Mouse (Mus musculus) forebrain, embryonic 12.5 days (tissue): Measurements from ENCODE around the gene Rdh5. TPM values are rescaled to one million over a fixed set of nuclear protein-coding genes. Genes with fewer than 3 reads are reported as not detected.

Experiments used
- ATAC-seq: fragments of 200-750 bp; cut with Nextera tagmentation; 2 replicates; pipeline ENCODE4 v1.8.0; 2017; ENCODE audit warnings: moderate TSS enrichment; ENCODE audit not compliant: low FRiP score
- H3K27ac ChIP-seq: fragments of 300-500 bp; sonication (generic); 2 replicates; pipeline ENCODE4 v1.5.1; 2016; ENCODE audit warnings: mild to moderate bottlenecking
- H3K27me3 ChIP-seq: fragments of 300-500 bp; sonication (generic); 2 replicates; pipeline ENCODE4 v1.6.1; 2016; ENCODE audit warnings: mild to moderate bottlenecking
- H3K36me3 ChIP-seq: fragments of 300-500 bp; sonication (generic); replicated peaks from 2 replicates; pipeline ENCODE4 v1.6.1; 2016; ENCODE audit warnings: mild to moderate bottlenecking
- H3K4me1 ChIP-seq: fragments of 300-500 bp; sonication (generic); 2 replicates; pipeline ENCODE4 v1.6.1; 2016
- H3K4me2 ChIP-seq: fragments of 300-500 bp; sonication (generic); 2 replicates; pipeline ENCODE4 v1.6.1; 2016; ENCODE audit warnings: mild to moderate bottlenecking, moderate library complexity
- H3K4me3 ChIP-seq: fragments of 300-500 bp; sonication (generic); replicated peaks from 2 replicates; pipeline ENCODE4 v1.5.1; 2016; ENCODE audit warnings: mild to moderate bottlenecking
- H3K9ac ChIP-seq: fragments of 300-500 bp; sonication (generic); 2 replicates; pipeline ENCODE4 v1.6.1; 2016; ENCODE audit warnings: mild to moderate bottlenecking
- H3K9me3 ChIP-seq: fragments of 300-500 bp; sonication (generic); 2 replicates; pipeline ENCODE4 v1.6.1; 2016
- WGBS: fragments of 180-500 bp; shearing (Covaris S2); methylation state at CpG from one replicate; pipeline ENCODE4 v1.1.7; 2016; 5-methylcytosine and 5-hydroxymethylcytosine counted together
- polyA plus RNA-seq: library from polyadenylated mRNA; unstranded; fragments of >200 nt; fragmentation: Nextera tagmentation; extraction: Ambion mirVana; gene quantifications from 2 replicates; pipeline ENCODE4 v1.2.1, GENCODE M21; 2016

Gene Rdh5
- polyA plus RNA-seq, 1 experiment from 2014 or later = 13.3 TPM

DNA sequence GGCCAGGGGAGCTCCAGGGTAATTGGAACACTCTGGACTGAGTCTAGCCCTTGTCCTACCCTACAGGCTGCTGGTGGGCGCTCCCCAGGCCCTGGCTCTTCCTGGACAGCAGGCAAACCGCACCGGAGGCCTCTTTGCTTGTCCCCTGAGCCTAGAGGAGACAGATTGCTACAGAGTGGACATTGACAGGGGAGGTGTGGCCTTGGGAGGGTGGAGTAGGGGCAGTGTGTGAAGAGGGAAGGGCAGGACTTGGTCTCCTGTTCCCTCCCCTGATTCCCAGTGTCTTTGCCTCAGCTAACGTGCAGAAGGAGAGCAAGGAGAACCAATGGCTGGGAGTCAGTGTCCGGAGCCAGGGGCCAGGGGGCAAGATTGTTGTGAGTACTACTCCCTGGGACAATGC lies 16.3 kb upstream of the Rdh5 start:
- Histone ChIP-seq H3K27me3 (peaks cover 32% of the 10 kb centered on the region), H3K9ac (no peak overlapping the region), H3K4me1 (peaks cover 4% of the 10 kb centered on the region), H3K27ac (no peak overlapping the region), H3K9me3 (no peaks in the 10 kb centered on the region), H3K4me2 (no peak overlapping the region), H3K4me3 (no peak overlapping the region), H3K36me3 (no peaks in the 10 kb centered on the region)
- no peak for ATAC-seq
- 66% methylated on average over 5 of the region's 5 CpGs for WGBS

DNA sequence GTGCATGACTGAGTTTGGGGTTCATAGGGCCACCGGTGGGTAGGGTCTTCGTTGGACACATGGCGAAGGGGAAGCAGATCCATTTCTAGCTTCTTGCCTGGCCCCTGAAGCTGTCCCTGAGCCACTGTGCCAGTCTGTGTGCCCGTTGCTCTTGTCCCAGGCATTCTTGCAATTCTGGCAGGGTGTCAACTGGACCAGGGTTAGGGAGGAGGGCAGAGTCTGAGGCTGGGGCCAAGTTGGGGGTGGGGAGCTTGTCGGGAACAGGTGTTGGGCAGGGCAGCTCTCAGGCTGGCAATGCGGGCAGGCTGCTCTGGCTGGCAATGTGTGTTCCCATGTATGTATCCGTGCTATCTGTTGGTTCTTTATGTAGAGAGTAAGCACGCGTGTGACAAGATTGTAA lies 15.8 kb upstream of the Rdh5 start:
- 85% methylated on average over 9 of the region's 9 CpGs for WGBS

DNA sequence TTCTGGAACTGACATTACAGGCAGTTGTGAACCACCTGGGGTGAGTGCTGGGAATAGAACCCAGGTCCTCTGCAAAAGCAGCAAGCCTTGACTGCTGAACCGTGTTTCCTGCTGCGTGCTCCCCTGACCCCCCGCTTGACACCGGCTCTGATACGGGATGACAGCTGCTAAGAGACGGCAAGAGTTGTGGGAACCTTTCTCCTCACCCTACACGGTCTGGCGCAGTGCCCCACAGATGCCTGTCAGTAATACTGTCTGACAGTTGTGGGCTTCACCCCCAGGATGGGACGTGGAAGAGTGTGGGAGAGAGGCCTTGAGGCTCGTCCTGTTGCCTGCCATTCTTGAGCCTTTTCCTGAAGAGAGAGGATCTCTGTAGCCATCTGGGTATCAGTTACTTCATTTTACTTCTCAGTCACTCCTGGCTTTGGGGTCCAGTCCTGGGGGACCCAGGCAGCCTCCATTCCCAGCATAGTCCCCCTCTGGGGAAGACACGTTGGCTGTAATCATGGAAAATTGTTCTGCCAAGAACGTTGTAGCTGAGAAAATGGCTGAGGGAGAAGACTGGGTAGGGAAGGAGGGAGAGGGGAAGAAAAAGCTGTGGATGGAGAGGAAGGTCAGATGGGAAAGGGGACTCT lies 15.2 kb upstream of the Rdh5 start:
- Histone ChIP-seq H3K4me2 (no peak overlapping the region), H3K27me3 (peaks cover 43% of the 10 kb centered on the region), H3K9me3 (no peaks in the 10 kb centered on the region), H3K4me1 (peaks cover 14% of the 10 kb centered on the region), H3K4me3 (no peak overlapping the region), H3K27ac (no peak overlapping the region), H3K9ac (no peak overlapping the region), H3K36me3 (no peaks in the 10 kb centered on the region)
- ATAC-seq = no peak
- 76% methylated on average over 12 of the region's 12 CpGs for whole genome bisulfite sequencing

More for the DNA sequence above, 15.8 kb upstream of the Rdh5 start:
- H3K36me3 ChIP-seq = no peaks in the 10 kb centered on the region
- peaks cover 37% of the 10 kb centered on the region for H3K27me3 ChIP-seq
- no peak overlapping the region for H3K4me3 ChIP-seq
- H3K9ac ChIP-seq = no peak overlapping the region
- H3K4me1 ChIP-seq = peaks cover 10% of the 10 kb centered on the region
- H3K9me3 ChIP-seq = no peaks in the 10 kb centered on the region
- ATAC-seq = no peak
- no peak overlapping the region for H3K27ac ChIP-seq
- no peak overlapping the region for H3K4me2 ChIP-seq

DNA sequence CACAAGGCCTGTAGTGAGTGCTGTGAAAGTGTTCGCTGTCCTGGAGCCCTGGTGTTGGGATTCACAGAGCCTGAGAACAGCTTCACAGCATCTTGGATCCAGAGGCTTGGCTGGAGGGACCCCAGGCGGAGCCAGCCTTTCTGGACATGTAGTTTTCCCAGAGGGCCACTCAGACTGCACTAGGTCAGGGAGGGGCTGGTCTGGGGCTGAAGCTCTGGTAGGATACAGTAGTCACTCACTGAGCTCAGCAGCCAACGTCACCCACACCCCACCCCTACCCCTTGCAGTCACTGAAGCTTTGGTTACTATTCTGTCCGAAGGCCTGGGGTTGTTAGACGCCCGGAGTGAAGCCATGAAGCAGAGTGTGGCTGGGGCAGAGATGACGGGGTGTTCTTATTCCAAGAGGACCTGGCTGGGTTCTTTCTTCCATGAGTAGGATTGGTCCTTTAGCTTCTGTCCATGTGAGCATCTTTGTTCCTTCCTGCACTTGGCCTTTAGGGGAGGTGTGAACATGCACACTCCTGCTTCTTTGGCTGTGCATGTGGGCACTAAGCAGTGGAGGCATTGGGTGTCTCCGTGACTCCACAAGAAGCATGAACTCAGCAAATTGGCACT lies 13.2 kb upstream of the Rdh5 start:
- no peak overlapping the region for H3K27ac ChIP-seq
- no peaks in the 10 kb centered on the region for H3K36me3 ChIP-seq
- H3K9ac ChIP-seq = no peak overlapping the region
- no peak overlapping the region for H3K4me3 ChIP-seq
- H3K4me2 ChIP-seq = no peak overlapping the region
- 78% methylated on average over 8 of the region's 8 CpGs for WGBS
- no peaks in the 10 kb centered on the region for H3K9me3 ChIP-seq
- H3K4me1 ChIP-seq = peaks cover 14% of the 10 kb centered on the region
- H3K27me3 ChIP-seq = peaks cover 62% of the 10 kb centered on the region
- ATAC-seq = no peak

DNA sequence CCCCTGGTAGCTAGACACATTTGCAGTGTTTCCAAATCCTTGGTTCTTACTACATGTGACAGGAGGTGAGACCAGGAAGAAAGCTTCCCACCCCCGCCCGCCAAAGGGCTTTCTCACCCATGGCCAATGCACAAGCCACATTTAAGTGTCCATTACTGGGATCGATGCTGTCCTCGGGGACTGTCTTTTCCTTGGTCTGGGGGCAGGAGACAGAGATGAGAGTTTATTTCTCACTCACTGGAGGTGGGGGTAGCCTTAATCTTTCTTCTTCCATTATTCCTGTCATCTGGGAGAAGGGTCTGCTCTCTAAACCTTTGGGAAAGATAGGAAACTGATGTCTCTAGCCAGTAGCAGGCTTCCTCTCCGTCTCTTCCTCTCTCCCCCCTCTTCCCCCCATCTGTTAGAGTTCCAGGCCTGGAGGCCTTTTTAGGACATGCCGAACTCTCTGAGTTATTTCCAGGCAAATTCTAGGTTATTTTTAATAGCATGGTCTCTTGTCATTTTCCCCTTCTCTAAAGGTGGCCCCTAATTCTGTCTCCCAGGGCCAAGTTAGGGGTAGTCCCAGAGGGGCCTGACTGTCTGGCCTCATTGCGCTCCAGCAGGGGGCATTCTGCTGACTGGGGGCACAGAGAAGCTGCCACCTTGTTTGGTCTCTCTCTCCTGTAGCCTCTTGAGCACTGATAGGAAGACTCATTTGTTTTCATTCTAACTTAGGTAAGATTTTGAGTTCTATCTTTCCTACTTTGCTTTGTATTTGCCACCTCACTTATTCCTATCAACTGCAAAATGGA lies 12.5 kb upstream of the Rdh5 start:
- no peak for ATAC-seq
- H3K27me3 ChIP-seq = peaks cover 70% of the 10 kb centered on the region
- no peaks in the 10 kb centered on the region for H3K9me3 ChIP-seq
- no peak overlapping the region for H3K27ac ChIP-seq
- no peaks in the 10 kb centered on the region for H3K36me3 ChIP-seq
- H3K9ac ChIP-seq = no peak overlapping the region
- WGBS = 64% methylated on average over 7 of the region's 7 CpGs
- no peak overlapping the region for H3K4me3 ChIP-seq
- peaks cover 14% of the 10 kb centered on the region for H3K4me1 ChIP-seq
- H3K4me2 ChIP-seq = no peak overlapping the region

DNA sequence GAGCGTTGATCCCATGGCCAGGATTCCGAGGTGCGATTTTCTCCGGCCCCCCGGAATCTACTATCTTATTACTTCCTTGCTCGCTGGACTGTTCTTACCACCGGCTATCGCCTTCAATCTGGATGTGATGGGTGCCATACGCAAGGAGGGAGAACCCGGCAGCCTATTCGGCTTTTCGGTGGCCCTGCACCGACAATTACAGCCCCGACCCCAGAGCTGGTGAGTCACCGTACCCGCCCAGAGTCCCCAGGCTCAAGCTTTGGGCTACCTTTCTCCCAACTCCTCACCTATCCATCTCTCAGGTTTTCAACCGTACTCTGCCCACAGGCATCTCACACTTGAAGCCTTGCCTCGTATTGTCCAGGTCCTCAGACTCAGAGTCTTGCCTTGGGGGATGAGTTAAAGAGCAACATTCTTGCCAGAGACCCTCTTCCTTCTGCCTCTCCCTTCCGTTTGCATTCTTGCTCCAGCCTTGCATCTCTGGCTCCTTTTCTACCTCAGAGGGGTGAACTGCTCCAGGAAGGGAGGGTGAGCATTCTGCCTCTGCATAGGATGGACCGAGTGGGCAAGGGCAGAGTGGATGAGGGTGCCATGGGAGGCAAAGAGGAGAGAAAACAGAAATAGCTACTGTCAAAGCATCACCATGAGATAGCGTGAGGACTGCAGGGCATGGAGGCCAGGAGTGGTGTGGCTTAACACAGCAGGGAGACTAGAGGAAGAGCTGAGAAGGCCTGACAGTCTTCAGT lies 11.5 kb upstream of the Rdh5 start:
- ATAC-seq = peak; percentile 9; the same call in 1 of the 2 replicates
- H3K36me3 ChIP-seq = no peaks in the 10 kb centered on the region
- H3K9ac ChIP-seq = peak overlapping the region; percentile 29
- 3% methylated on average over 21 of the region's 21 CpGs for WGBS
- H3K27me3 ChIP-seq = peaks cover 78% of the 10 kb centered on the region
- peaks cover 14% of the 10 kb centered on the region for H3K4me1 ChIP-seq
- H3K27ac ChIP-seq = no peak overlapping the region
- H3K4me3 ChIP-seq = peak overlapping the region; percentile 45
- peak overlapping the region; percentile 72 for H3K4me2 ChIP-seq
- H3K9me3 ChIP-seq = no peaks in the 10 kb centered on the region

DNA sequence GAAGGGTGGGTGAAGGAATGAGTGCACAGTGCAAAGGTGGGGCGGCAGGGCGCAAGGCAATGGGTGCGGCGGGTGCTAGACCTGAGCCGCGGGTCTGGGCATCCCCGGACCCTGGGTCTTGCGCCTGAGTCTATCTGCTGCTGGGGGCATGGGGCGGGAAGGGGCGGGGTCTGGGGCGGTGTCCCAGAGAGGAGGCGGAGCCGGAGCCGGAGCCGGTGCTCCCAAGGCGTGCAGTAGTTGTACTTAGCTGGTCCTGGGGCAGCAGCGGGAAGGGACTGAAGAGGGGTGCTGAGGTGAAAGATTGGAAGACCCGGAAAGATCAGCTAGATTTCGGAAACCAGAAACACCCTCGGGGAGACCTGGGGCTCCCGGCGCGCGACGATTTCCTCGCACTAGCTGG lies 10.9 kb upstream of the Rdh5 start, which contains the start of gene Itga7:
Gene Itga7 (plus strand): TSS at position 245 of the 400 bp plus-strand sequence.
- peak within 1 kb of the TSS; percentile 45 for H3K4me3 ChIP-seq
- WGBS = under 1% methylated on average over 26 of the region's 26 CpGs
- H3K9ac ChIP-seq = peak within 1 kb of the TSS; percentile 29
- peak within 1 kb of the TSS; percentile 72 for H3K4me2 ChIP-seq
- peaks cover 84% of the 10 kb centered on the region for H3K27me3 ChIP-seq
- H3K36me3 ChIP-seq = no peaks in the 10 kb centered on the region
- no peaks in the 10 kb centered on the region for H3K9me3 ChIP-seq
- peak; percentile 88 for ATAC-seq
- H3K4me1 ChIP-seq = peaks cover 14% of the 10 kb centered on the region
- no peak within 1 kb of the TSS for H3K27ac ChIP-seq

DNA sequence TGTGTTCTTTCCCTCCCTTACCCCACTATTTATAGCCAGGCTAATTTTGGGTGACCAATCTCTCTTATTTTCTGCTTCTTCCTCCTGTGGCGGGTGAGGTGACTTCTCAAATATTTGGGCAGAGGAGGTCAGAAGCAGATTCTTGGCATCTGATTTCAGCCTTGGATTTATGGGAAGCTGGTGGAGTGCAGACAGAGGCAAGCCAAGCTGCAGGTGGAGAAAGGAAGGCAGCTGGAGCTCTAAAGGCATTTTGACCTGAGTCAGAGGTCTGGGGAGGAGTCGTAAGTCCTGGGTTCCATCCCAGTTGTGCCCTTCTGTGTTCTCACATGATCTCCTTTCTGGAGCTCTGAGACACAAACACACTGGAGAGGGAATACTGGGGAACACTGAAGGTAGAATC lies 8.8 kb upstream of the Rdh5 start:
- Histone ChIP-seq H3K4me1 (peaks cover 17% of the 10 kb centered on the region), H3K27ac (no peak overlapping the region), H3K27me3 (peaks cover 92% of the 10 kb centered on the region), H3K4me3 (no peak overlapping the region), H3K4me2 (no peak overlapping the region), H3K36me3 (no peaks in the 10 kb centered on the region), H3K9me3 (no peaks in the 10 kb centered on the region), H3K9ac (no peak overlapping the region)
- ATAC-seq = no peak
- 74% methylated on average over 2 of the region's 2 CpGs for WGBS

DNA sequence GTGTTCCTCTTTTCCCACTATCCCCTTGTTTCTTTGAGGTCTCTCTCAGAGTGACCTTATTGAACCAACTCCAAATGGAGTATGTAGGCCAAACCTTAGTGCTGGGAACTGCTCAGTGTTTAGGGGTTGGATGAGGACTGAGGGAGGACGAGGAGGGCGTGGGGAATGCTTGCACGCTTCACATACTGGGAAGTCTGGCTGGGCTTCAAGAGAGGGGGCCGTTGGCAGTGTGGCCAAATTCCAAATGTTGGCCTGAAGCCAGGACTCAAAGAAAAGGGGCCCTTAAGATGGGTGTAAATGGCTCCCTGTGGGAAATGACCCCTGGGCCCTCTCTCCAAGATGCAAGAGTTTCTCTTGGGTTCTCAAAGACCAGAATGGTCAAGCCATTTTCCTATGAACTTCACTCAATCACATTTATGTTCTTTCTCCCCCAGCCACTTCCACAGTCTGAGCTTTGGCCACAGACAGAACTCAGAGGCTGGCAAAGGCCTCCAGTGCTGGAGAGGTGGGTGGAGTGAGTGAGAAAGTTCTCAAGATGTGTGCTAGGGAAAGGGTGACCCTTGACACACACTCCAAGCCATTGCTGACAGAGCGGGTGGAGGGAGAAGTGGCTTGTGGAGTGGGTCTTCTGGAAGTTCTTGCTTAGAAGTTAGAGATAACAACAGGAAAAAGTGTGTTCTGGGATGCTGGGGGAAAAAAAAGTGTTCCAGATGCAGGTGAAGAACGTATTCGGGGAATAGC lies 7.1 kb upstream of the Rdh5 start:
- Histone ChIP-seq H3K4me3 (no peak overlapping the region), H3K4me1 (peaks cover 17% of the 10 kb centered on the region), H3K9ac (no peak overlapping the region), H3K4me2 (no peak overlapping the region), H3K9me3 (no peaks in the 10 kb centered on the region), H3K27me3 (peaks cover 76% of the 10 kb centered on the region), H3K27ac (no peak overlapping the region), H3K36me3 (no peaks in the 10 kb centered on the region)
- WGBS = 72% methylated on average over 7 of the region's 7 CpGs
- no peak for ATAC-seq

DNA sequence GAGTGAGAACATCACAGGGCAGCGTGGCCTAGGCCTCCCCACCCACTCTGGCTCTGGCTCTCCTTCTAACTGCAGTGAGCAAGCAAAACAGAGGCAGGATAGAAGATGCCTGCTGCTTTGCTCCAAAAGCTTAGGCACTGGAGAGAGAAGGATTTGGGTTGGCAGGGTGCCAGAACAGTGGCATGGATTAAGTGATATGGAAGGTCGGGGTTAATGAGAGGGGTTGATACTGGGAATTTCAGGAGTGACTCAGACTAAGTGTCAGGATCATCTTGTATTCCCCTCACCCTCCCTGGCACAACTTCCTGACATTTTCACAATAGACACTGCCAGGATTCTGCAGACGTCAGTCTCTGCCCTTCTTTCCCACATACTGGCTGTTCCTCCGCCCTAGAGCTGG lies 5.7 kb upstream of the Rdh5 start:
- H3K36me3 ChIP-seq = no peaks in the 10 kb centered on the region
- no peak overlapping the region for H3K27ac ChIP-seq
- no peak for ATAC-seq
- no peak overlapping the region for H3K4me2 ChIP-seq
- 21% methylated on average over 4 of the region's 4 CpGs for WGBS
- H3K9ac ChIP-seq = no peak overlapping the region
- H3K4me3 ChIP-seq = no peak overlapping the region
- H3K9me3 ChIP-seq = no peaks in the 10 kb centered on the region
- H3K27me3 ChIP-seq = peaks cover 67% of the 10 kb centered on the region
- peaks cover 15% of the 10 kb centered on the region for H3K4me1 ChIP-seq

DNA sequence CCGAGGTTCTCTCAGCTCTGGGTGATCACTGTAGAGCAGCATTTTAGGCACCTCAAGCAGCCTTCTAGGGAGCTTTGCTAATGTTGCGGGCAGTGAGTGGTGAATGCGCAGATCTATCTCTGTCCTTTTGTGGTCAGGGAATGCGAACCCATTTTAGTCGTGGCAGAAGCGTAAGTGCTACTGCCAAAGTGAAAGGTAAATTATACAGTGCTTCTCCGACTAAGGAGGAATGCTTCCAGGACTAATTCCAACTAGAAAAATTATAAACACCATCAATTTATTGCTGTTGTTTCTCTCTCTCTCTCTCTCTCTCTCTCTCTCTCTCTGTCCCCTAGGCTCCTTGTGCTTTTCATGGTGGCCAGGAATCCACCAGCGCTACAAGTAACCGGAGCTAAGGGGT lies 1.2 kb upstream of the Rdh5 start, which contains the start of gene Bloc1s1:
Gene Bloc1s1 (minus strand): TSS at position 101 of the 400 bp plus-strand sequence.
- Histone ChIP-seq H3K9me3 (no peaks in the 10 kb centered on the region), H3K9ac (peak within 1 kb of the TSS; percentile 76), H3K4me2 (peak within 1 kb of the TSS; percentile 67), H3K4me3 (peak within 1 kb of the TSS; percentile 83), H3K27ac (peak within 1 kb of the TSS; percentile 93), H3K4me1 (peaks cover 40% of the 10 kb centered on the region), H3K36me3 (no peaks in the 10 kb centered on the region; the same call in 1 of the 2 replicates), H3K27me3 (peaks cover 25% of the 10 kb centered on the region)
- no peak for ATAC-seq
- 68% methylated on average over 9 of the region's 9 CpGs for WGBS
